Mouse (Mus musculus) erythroblast, embryonic 14.5 days (primary cell): ENCODE measurements around the gene Tmco1.

Experiments
- GATA1 ChIP-seq: IDR thresholded peaks from 2 replicates; pipeline ENCODE4 v1.6.1; 2012; ENCODE audit warnings: low read length, inconsistent platforms, mixed read lengths
- TAL1 ChIP-seq: IDR thresholded peaks from 3 replicates; pipeline ENCODE4 v1.6.1; 2012; ENCODE audit warnings: low read length, inconsistent platforms, mixed read lengths

- TF ChIP-seq GATA1 = no peak
- no peak for TF ChIP-seq TAL1
These were observed 54.6 kb downstream of the Tmco1 start for GRCm38 (mm10) chr1:167362819-167363218.
